Mouse (Mus musculus) kidney, adult 2 months (tissue): Measurements from ENCODE around the gene Zdhhc17.

Source experiments
- CTCF ChIP-seq: fragments of 200-500 bp; conservative IDR thresholded peaks from 2 replicates; pipeline ENCODE4 v1.5.1; 2011; ENCODE audit warnings: low read depth, mild to moderate bottlenecking, control low read depth, low read length, moderate library complexity, mixed read lengths; ENCODE audit not compliant: insufficient read depth, insufficient read length
- POLR2A ChIP-seq: fragments of 200-500 bp; IDR thresholded peaks from one replicate; pipeline ENCODE4 v1.6.1; 2011; ENCODE audit warnings: low read depth, low read length, control low read depth

DNA sequence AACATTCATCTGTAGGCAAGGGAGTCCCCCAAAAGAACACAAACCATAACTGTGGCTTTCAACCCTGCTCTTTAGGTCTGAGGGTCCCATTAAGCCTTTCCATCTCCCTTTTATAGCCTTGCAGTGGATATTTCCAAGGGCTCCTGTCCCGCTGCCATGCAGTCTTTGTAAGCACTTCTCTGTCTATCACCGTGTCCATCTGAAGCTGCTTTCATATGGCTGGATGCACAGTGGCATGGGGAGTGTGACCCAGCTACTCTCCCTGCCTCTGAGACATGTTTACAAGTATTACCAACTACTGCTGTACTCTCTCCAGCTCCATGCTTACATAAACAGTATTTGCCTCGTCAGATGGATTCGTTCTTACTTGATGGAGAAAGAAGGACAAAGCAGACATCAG is 62.4 kb downstream of the Zdhhc17 start:
- no peak for TF ChIP-seq POLR2A
- TF ChIP-seq CTCF, result no peak
